Mouse (Mus musculus): Measurements from ENCODE around the gene Chrna3. TPM values are rescaled to one million over a fixed set of nuclear protein-coding genes. Genes with fewer than 3 reads are reported as not detected.

Gene Chrna3
- total RNA-seq (2012; rRNA removed) = not detected in 2 replicates
- total RNA-seq (2014; rRNA removed) = not detected in 2 replicates
- not detected in 2 replicates for polyA plus RNA-seq (2012; ENCODE audit: insufficient read length, low read depth)

- Histone ChIP-seq H3K4me3 (replicated peaks in 1 of 3; ENCODE audit: low read depth in 2 of 3, low read length in 2 of 3, poor library complexity in 1 of 3) (no peak within 1 kb of the TSS), H3K27me3 (replicated peaks) (no peaks in the 10 kb centered on the region), H3K27ac (ENCODE audit: insufficient read depth, low read depth) (no peak within 1 kb of the TSS), H3K4me1 (ENCODE audit: control insufficient read depth in 1 of 2, insufficient read depth in 2 of 2) (peaks cover 0 to 12% of the 10 kb centered on the region in 2 experiments; a peak in 2 of 4 replicates), H3K9ac (ENCODE audit: insufficient read depth, low read depth) (no peak within 1 kb of the TSS), H3K79me2 (replicated peaks; ENCODE audit: control insufficient read depth, extremely low read depth, insufficient read depth, poor library complexity, severe bottlenecking) (no peaks in the 10 kb centered on the region), H3K9me3 (replicated peaks; ENCODE audit: low read length) (no peaks in the 10 kb centered on the region), H3K4me2 (ENCODE audit: insufficient read depth, low read depth, poor library complexity, severe bottlenecking) (no peak within 1 kb of the TSS), H3K36me3 (replicated peaks in 1 of 2; ENCODE audit: control insufficient read depth in 1 of 2, insufficient read depth in 1 of 2, low read length in 1 of 2) (no peaks in the 10 kb centered on the region)
- TF ChIP-seq CHD1 (IDR thresholded peaks at IDR 0.05; ENCODE audit: low read depth, low read length) = no peak
- TF ChIP-seq CTCF (conservative IDR thresholded peaks at IDR 0.05 in 1 of 2, IDR thresholded peaks at IDR 0.05 in 1 of 2; ENCODE audit: low read depth in 2 of 2, low read length in 2 of 2) = no peak
- TF ChIP-seq GABPA (IDR thresholded peaks at IDR 0.05; ENCODE audit: insufficient replicate concordance, low read depth, low read length) = no peak
- TF ChIP-seq ZC3H11A (IDR thresholded peaks at IDR 0.05; ENCODE audit: low read depth, low read length) = no peak
- no peak for TF ChIP-seq E2F4 (IDR thresholded peaks at IDR 0.05; ENCODE audit: insufficient replicate concordance, low read depth, low read length)
- TF ChIP-seq MAX (IDR thresholded peaks at IDR 0.05; ENCODE audit: low read length) = no peak
- TF ChIP-seq TBP (conservative IDR thresholded peaks at IDR 0.05; ENCODE audit: low read depth, low read length) = no peak
- no peak for TF ChIP-seq KAT2A (IDR thresholded peaks at IDR 0.05; ENCODE audit: insufficient replicate concordance, low read length)
- no peak for TF ChIP-seq ZNF384 (IDR thresholded peaks at IDR 0.05; ENCODE audit: low read depth, low read length)
- no peak for TF ChIP-seq MEF2A (IDR thresholded peaks at IDR 0.05; ENCODE audit: borderline replicate concordance, low read depth, low read length)
- TF ChIP-seq HCFC1 (IDR thresholded peaks at IDR 0.05; ENCODE audit: low read depth, low read length) = no peak
- no peak for TF ChIP-seq RAD21 (IDR thresholded peaks at IDR 0.05; ENCODE audit: low read depth, low read length)
- TF ChIP-seq NELFE (IDR thresholded peaks at IDR 0.05; ENCODE audit: low read depth, low read length) = no peak
- TF ChIP-seq PAX5 (IDR thresholded peaks at IDR 0.05; ENCODE audit: low read length) = no peak
- no peak for TF ChIP-seq POLR2AphosphoS2 (IDR thresholded peaks at IDR 0.05; ENCODE audit: low read depth, low read length)
- TF ChIP-seq SMC3 (IDR thresholded peaks at IDR 0.05; ENCODE audit: low read depth, low read length) = no peak
- no peak for TF ChIP-seq MYC (IDR thresholded peaks at IDR 0.05; ENCODE audit: low read depth, low read length)
- no peak for TF ChIP-seq MAFK (IDR thresholded peaks at IDR 0.05; ENCODE audit: insufficient replicate concordance, low read length)
- TF ChIP-seq ETS1 (conservative IDR thresholded peaks at IDR 0.05; ENCODE audit: low read depth, low read length) = no peak
- in situ Hi-C loops (cut with MboI; ENCODE audit: low pct_ligation_motif_present, low pct_unique_long_range_greater_than_20kb, low sequenced_read_pairs) = loop anchor here (25.0 kb wide), 1 partner anchor 261 kb away; no protein-coding TSS in a partner anchor
- DNase-seq (ENCODE audit: extremely low read depth) = no peak
- dilution Hi-C loops (cut with MboI; ENCODE audit: extremely low pct_ligation_motif_present, extremely low pct_unique_long_range_greater_than_20kb, low sequenced_read_pairs) = no loop called here
Measured at GRCm38 (mm10) chr9:55026275-55026663, at the start of gene Chrna3. Chrna3 (minus strand) TSS chr9:55026562.

- Histone ChIP-seq H3K27me3 (replicated peaks) (no peaks in the 10 kb centered on the region), H3K79me2 (replicated peaks; ENCODE audit: control insufficient read depth, extremely low read depth, insufficient read depth, poor library complexity, severe bottlenecking) (no peaks in the 10 kb centered on the region), H3K9ac (ENCODE audit: insufficient read depth, low read depth) (no peak overlapping the region), H3K4me2 (ENCODE audit: insufficient read depth, low read depth, poor library complexity, severe bottlenecking) (no peak overlapping the region), H3K9me3 (replicated peaks; ENCODE audit: low read length) (no peaks in the 10 kb centered on the region), H3K27ac (ENCODE audit: insufficient read depth, low read depth) (no peak overlapping the region), H3K36me3 (replicated peaks in 1 of 2; ENCODE audit: control insufficient read depth in 1 of 2, insufficient read depth in 1 of 2, low read length in 1 of 2) (no peaks in the 10 kb centered on the region), H3K4me3 (replicated peaks in 1 of 3; ENCODE audit: low read depth in 2 of 3, low read length in 2 of 3, poor library complexity in 1 of 3) (no peak overlapping the region), H3K4me1 (ENCODE audit: control insufficient read depth in 1 of 2, insufficient read depth in 2 of 2) (no peaks in the 10 kb centered on the region)
- TF ChIP-seq TCF12 (IDR thresholded peaks at IDR 0.05; ENCODE audit: low read depth, low read length) (no peak), ETS1 (conservative IDR thresholded peaks at IDR 0.05; ENCODE audit: low read depth, low read length) (no peak), MXI1 (IDR thresholded peaks at IDR 0.05; ENCODE audit: low read depth, low read length) (no peak), MYC (IDR thresholded peaks at IDR 0.05; ENCODE audit: low read depth, low read length) (no peak), E2F4 (IDR thresholded peaks at IDR 0.05; ENCODE audit: insufficient replicate concordance, low read depth, low read length) (no peak), HCFC1 (IDR thresholded peaks at IDR 0.05; ENCODE audit: low read depth, low read length) (no peak), RAD21 (IDR thresholded peaks at IDR 0.05; ENCODE audit: low read depth, low read length) (no peak), PAX5 (IDR thresholded peaks at IDR 0.05; ENCODE audit: low read length) (no peak), CHD1 (IDR thresholded peaks at IDR 0.05; ENCODE audit: low read depth, low read length) (no peak), USF1 (IDR thresholded peaks at IDR 0.05; ENCODE audit: low read depth, low read length) (no peak), MAFK (IDR thresholded peaks at IDR 0.05; ENCODE audit: insufficient replicate concordance, low read length) (no peak)
- DNase-seq (ENCODE audit: extremely low read depth) = no peak
- in situ Hi-C loops (cut with MboI; ENCODE audit: low pct_ligation_motif_present, low pct_unique_long_range_greater_than_20kb, low sequenced_read_pairs) (no loop called here), dilution Hi-C loops (cut with MboI; ENCODE audit: extremely low pct_ligation_motif_present, extremely low pct_unique_long_range_greater_than_20kb, low sequenced_read_pairs) (no loop called here)
Measured at GRCm38 (mm10) chr9:55067965-55068265, 41.6 kb upstream of the Chrna3 start.
